Mouse (Mus musculus) liver, adult 2 months (tissue): Measurements from ENCODE around the gene Nt5c3b. TPM values are rescaled to one million over a fixed set of nuclear protein-coding genes. Genes with fewer than 3 reads are reported as not detected.
A peak's percentile ranks its signal among the peaks of the same experiment; 100 is the strongest.

Source experiments
- DNase-seq: peaks from one replicate; pipeline ENCODE4 v3.0.0-alpha.2; 2011; ENCODE audit warnings: low read depth, low spot score; ENCODE audit errors: extremely low read depth
- H3K27ac ChIP-seq: fragments of 200-500 bp; replicated peaks from 2 replicates; pipeline ENCODE4 v1.5.1; 2012; ENCODE audit warnings: low read depth, mild to moderate bottlenecking, control low read depth, inconsistent platforms, low read length; ENCODE audit not compliant: insufficient read depth
- H3K27me3 ChIP-seq: fragments of 200-500 bp; 2 replicates; pipeline ENCODE4 v1.6.1; 2012; ENCODE audit warnings: mild to moderate bottlenecking, moderate library complexity, low read length, inconsistent platforms; ENCODE audit not compliant: control insufficient read depth, insufficient read depth
- H3K36me3 ChIP-seq: fragments of 200-500 bp; 2 replicates; pipeline ENCODE4 v1.6.1; 2012; ENCODE audit warnings: low read length, inconsistent platforms; ENCODE audit not compliant: control insufficient read depth, insufficient read depth
- H3K4me1 ChIP-seq: fragments of 200-500 bp; 2 replicates; pipeline ENCODE4 v1.6.1; 2011; ENCODE audit warnings: low read length; ENCODE audit not compliant: control insufficient read depth, insufficient read depth
- H3K4me3 ChIP-seq: fragments of 200-500 bp; 2 replicates; pipeline ENCODE4 v1.5.1; 2011; ENCODE audit warnings: low read depth, mild to moderate bottlenecking, control low read depth, low read length, moderate library complexity; ENCODE audit not compliant: insufficient read depth
- H3K79me2 ChIP-seq: fragments of 200-500 bp; 2 replicates; pipeline ENCODE4 v1.6.1; 2012; ENCODE audit warnings: inconsistent platforms, mild to moderate bottlenecking, low read length, moderate library complexity; ENCODE audit not compliant: control insufficient read depth, insufficient read depth
- H3K9ac ChIP-seq: fragments of 200-500 bp; 2 replicates; pipeline ENCODE4 v1.6.1; 2012; ENCODE audit warnings: low read depth, mild to moderate bottlenecking, control low read depth, inconsistent platforms, low read length
- CTCF ChIP-seq: fragments of 200-500 bp; IDR thresholded peaks from 2 replicates; pipeline ENCODE4 v1.5.1; 2011; ENCODE audit warnings: low read depth, low read length, control low read depth
- POLR2A ChIP-seq: fragments of 200-500 bp; IDR thresholded peaks from 2 replicates; pipeline ENCODE4 v1.6.1; 2011; ENCODE audit warnings: low read length, control low read depth; ENCODE audit not compliant: insufficient read depth; ENCODE audit errors: extremely low read depth
- WGBS: fragments of 180-500 bp; shearing (Covaris S2); methylation state at CpG from one replicate; pipeline ENCODE4 v1.1.7; 2018; 5-methylcytosine and 5-hydroxymethylcytosine counted together
- polyA plus RNA-seq: library from polyadenylated mRNA; depleted of rRNA; stranded (reverse); fragments of >200 nt; gene quantifications from 2 replicates; pipeline ENCODE4 v1.2.3, GENCODE M21; 2012
- total RNA-seq: library from RNA; depleted of rRNA; stranded (reverse); fragments of >200 nt; gene quantifications from 2 replicates; pipeline ENCODE4 v1.2.3, GENCODE M21; 2014

Gene Nt5c3b
- total and polyA plus RNA-seq, 2 experiments, result 4.4 to 4.8 TPM

- no peak for DNase-seq
- WGBS, result 88% methylated on average over 5 of the region's 5 CpGs
- Histone ChIP-seq H3K27ac (no peak overlapping the region), H3K79me2 (peaks cover 11% of the 10 kb centered on the region), H3K4me1 (peaks cover 5% of the 10 kb centered on the region), H3K9ac (no peak overlapping the region), H3K4me3 (no peak overlapping the region), H3K36me3 (peaks cover 46% of the 10 kb centered on the region), H3K27me3 (no peaks in the 10 kb centered on the region)
- no peak for TF ChIP-seq CTCF
- TF ChIP-seq POLR2A, result no peak
Measured at GRCm38 (mm10) chr11:100476281-100476680, 34.7 kb upstream of the Nt5c3b start.

- H3K36me3 ChIP-seq, result peaks cover 15% of the 10 kb centered on the region
- H3K9ac ChIP-seq, result no peak overlapping the region
- DNase-seq, result no peak
- H3K27me3 ChIP-seq, result no peaks in the 10 kb centered on the region
- no peak for TF ChIP-seq POLR2A
- TF ChIP-seq CTCF, result peak; percentile 7; the same call in 1 of the 2 replicates
- H3K79me2 ChIP-seq, result peaks cover 26% of the 10 kb centered on the region
- H3K4me1 ChIP-seq, result peaks cover 5% of the 10 kb centered on the region
- no peak overlapping the region for H3K27ac ChIP-seq
- H3K4me3 ChIP-seq, result peak overlapping the region; percentile 99; the same call in 1 of the 2 replicates
- 33% methylated on average over 5 of the region's 5 CpGs for WGBS
Measured at GRCm38 (mm10) chr11:100472935-100473295, 31.3 kb upstream of the Nt5c3b start.

GRCm38 (mm10) chr11:100472197-100472934, 30.8 kb upstream of the Nt5c3b start, which contains the start of gene Klhl11:
Gene Klhl11, minus strand, starts transcription at chr11:100472741.
- Histone ChIP-seq H3K27me3 (no peaks in the 10 kb centered on the region), H3K79me2 (peaks cover 26% of the 10 kb centered on the region), H3K27ac (peak within 1 kb of the TSS; percentile 47; the same call in 1 of the 2 replicates), H3K9ac (peak within 1 kb of the TSS; percentile 97), H3K4me1 (peaks cover 5% of the 10 kb centered on the region), H3K4me3 (peak within 1 kb of the TSS; percentile 99), H3K36me3 (peaks cover 12% of the 10 kb centered on the region)
- TF ChIP-seq CTCF (peak; percentile 86), POLR2A (peak; percentile 93)
- WGBS, result under 1% methylated on average over 79 of the region's 83 CpGs
- DNase-seq, result peak; percentile 74

GRCm38 (mm10) chr11:100471352-100472196, 30.0 kb upstream of the Nt5c3b start:
- no peak for DNase-seq
- peaks cover 10% of the 10 kb centered on the region for H3K36me3 ChIP-seq
- no peaks in the 10 kb centered on the region for H3K27me3 ChIP-seq
- no peak for TF ChIP-seq CTCF
- TF ChIP-seq POLR2A, result no peak
- WGBS, result 6% methylated on average over 30 of the region's 30 CpGs
- H3K4me3 ChIP-seq, result peak overlapping the region; percentile 99
- H3K27ac ChIP-seq, result no peak overlapping the region
- H3K9ac ChIP-seq, result peak overlapping the region; percentile 97
- peaks cover 5% of the 10 kb centered on the region for H3K4me1 ChIP-seq
- H3K79me2 ChIP-seq, result peaks cover 31% of the 10 kb centered on the region

GRCm38 (mm10) chr11:100465833-100466232, 24.2 kb upstream of the Nt5c3b start:
- Histone ChIP-seq H3K4me3 (no peak overlapping the region), H3K27ac (no peak overlapping the region), H3K79me2 (peaks cover 22% of the 10 kb centered on the region; the same call in 1 of the 2 replicates), H3K27me3 (no peaks in the 10 kb centered on the region), H3K4me1 (no peaks in the 10 kb centered on the region), H3K9ac (no peak overlapping the region), H3K36me3 (peaks cover 20% of the 10 kb centered on the region)
- 75% methylated on average over 1 of the region's 1 CpGs for WGBS
- DNase-seq, result no peak
- TF ChIP-seq POLR2A, result no peak
- TF ChIP-seq CTCF, result no peak
